Mouse (Mus musculus) thymus, postnatal 4 days (tissue): ENCODE measurements around the gene Fermt2.
"Not testable (repeated sequence)": the region's sequence is repeated elsewhere in the genome, so short reads cannot be mapped to it uniquely, and the experiment has no call there.

Experiments
- DNase-seq: peaks from one replicate; pipeline ENCODE4 v3.0.0; 2021

Fermt2 gene

DNA sequence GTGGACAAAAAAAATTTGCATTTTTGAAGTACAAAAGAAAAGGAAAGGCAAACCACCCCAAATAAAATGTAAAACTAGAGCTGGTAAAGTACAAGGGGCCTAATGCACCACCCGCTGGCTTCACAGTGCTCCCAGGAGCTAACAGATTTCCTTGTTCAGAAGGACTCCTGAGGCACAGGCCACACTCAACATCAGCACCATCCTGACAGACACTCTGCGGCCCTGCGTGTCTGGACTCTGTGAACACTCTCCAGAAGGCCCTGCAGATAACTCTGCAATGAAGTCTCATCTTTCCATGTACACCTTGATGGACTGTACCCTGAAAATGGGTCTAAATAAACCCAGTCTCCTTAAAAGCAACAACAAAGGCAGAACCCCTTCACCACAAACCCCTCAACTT is 22.5 kb downstream of the Fermt2 start:
- no peak for DNase-seq

DNA sequence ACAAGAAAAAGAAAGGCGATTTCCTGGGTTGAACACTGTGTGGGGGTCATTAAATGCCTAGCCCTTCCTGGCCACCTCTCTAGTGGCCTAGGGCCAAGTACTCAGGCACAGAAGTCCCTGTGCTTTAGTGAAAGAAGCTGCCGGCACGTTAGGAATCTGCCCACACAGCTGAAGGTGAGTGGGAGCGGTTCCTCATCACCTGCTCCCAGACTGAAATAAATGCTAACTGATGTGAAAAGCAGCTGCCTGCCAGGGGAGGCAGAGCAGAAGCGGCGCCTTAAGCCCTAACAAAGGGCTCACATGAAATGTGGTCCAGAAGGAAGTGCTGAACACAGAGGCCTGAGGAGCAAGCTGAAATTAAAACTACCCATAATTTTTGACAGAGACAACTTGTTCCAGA is 22.9 kb downstream of the Fermt2 start:
- no peak for DNase-seq

DNA sequence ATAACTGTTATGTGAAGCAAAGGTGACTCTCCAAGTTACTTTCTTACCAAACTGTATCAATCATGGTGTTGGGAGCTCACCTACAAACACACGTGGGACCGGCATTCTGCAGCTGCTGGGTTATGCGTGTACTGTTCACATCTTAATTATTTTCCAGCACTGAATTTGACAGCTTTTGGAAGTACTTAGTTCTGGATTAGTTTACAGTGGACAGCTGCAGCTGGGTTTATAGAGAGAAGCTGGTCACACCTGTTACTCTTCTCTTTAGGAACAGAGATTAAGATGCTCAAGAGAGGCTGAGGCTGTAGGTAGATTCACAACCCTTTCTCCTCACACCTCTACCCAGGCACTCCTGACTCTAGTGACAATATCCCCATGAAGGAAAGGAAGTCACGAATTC is 23.8 kb downstream of the Fermt2 start:
- no peak for DNase-seq

DNA sequence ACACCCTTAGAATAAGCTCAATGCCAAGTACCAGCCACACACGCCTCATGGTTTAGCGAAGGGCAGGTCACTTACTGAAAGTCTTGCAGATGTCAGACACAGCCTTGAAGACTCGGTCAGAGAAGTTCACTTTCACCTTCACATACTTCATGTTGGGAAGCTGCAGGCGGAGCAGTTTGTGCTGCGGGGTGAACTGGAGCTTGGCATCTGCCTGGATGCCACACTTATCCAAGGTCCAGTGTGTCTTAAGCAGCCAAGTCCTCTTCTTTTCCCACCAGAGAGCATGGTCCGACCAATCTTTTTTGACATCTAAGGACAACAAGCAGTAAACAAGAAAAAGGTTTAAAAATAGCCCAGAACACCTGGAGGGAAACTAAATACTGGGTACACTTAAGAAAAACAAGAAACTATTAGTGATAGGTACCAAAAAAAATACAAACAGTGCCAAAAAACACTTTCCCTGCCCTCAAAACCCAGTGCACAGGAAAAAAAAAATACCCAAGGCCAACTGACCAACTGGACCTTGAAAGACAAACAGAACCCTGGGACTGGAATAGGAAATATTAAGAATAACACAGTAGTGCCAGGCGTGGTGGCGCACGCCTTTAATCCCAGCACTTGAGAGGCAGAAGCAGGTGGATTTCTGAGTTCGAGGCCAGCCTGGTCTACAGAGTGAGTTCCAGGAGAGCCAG is 25.4 kb downstream of the Fermt2 start:
- DNase-seq: no peak

DNA sequence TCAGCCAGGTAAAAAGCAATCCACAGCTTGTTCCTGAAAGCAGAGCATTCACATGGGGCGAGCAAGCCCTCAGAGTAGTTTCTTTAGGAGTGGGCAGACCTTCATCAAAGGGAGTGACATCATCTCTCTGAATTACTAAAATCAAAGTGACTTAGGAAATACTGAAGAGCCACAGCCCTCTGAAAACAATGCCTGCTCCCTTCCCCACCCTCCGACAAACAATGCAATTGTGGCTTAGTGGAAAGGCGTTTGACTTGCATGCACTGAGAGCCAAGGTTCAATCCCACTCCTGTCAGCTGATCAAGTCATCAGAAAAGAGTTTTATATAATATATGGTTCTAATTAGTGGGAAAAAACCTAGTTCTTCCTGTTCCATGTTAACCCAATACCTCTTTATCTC is 26.0 kb downstream of the Fermt2 start:
- no peak for DNase-seq

DNA sequence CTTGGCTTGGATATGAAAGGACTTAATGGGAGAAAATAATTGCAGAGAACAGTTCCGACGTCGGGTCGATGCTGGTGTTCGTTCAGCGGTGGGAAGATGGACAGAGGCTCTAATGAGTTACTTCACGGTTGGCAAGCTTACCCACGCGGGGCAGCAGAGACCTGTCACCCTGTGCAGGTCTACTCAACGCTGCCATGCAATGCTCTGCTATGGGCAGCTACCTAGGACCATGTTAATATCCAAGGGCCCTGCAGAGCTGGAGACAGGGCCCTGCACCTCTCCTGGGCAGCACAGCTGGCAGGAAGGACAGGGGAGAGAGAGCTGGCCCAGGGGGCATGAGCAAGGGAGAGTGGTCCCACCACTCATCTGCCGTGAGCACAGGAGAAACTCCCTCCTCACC is 29.9 kb downstream of the Fermt2 start:
- DNase-seq: no peak

DNA sequence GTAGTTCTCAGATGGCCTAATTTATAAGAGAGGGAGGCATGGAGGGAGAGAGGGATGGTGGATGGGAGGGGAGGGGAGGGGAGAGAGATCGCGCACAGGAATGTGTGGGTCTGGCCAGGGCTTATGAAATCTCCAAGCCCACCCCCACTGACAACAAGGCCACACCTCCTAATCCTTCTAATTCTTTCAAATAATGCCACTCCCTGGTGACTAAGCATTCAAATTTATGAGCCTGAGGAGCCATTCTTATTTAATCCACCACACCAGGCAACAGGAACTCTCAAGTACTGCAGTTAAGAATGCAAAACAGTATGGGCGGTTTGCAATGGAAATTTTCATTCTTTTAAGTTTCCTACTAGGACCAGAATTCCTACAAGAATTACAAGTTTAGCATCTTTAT is 32.8 kb downstream of the Fermt2 start:
- DNase-seq: no peak

DNA sequence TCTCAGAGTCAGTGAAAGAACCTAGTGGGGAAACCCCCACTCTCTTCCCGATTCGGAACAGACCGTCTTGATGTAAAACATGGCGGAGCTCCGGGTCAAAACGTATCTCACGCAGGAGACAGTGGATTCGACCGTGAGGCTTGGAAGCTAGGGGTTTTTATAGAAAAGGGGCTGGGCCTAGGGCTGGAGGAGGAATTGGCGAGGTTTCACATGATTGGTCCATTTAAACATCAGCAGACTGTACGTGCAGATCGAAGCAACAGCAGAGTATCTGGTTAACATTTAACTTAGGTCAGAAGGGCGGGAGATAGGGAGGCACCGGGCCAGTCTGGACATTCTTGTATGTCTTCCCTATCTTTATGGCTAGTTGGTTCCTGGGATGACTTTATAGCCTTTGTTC is 34.1 kb downstream of the Fermt2 start:
- DNase-seq: not testable (repeated sequence)

DNA sequence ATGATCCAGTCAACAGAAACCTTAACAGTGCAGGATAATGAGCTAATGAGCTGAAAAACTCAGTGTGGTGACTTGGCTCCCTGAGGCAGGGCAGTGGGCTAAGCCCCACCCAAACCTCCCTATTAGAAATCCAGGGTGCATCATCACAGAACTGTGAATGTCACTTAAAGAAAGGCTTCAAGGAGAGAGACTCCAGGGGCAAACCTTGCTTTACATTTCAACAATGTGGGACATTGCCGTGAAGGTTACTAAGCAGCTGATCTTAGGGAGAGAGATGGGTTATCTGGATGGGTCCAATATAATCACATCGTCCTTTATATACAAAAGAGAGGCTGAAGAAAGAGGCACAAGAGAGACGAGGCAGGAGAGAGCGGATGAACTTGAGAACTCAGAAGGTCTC is 36.0 kb downstream of the Fermt2 start:
- DNase-seq: no peak

DNA sequence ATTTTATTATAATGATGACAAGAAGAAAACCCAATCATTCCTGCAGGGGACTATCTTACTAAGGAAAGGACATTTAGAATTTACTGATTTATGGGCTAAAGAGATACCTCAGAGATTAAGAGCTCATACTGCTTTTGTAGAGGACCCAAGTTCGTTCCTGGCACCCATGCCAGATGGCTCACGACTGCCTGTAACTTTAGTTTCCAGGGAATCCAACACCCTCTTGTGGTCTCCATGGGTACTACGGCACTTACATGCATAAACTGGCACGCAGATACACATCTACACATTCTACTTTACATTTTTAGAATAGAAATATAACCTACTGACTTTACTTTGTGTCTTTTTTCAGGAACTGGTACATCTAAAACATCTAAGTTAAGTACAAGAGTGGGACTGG is 37.2 kb downstream of the Fermt2 start:
- no peak for DNase-seq

DNA sequence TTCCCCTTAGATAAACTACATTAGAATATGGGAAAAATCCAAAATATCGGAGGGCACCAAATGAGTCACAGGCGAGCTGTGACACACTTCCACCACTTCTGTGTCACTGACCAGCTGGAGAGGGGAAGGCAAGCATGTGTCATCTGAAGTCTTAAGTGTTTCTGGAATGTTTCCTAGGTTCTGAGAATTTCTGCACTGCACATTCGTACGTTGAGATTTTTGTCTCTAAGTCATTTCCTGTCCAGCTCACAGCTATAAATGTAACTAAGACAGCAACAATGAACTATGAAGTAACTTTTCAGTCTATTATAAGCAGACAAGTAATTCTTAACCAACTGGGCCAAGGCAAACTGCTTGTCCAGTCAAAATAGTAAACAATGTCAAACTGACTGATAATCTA is 37.9 kb downstream of the Fermt2 start:
- no peak for DNase-seq

DNA sequence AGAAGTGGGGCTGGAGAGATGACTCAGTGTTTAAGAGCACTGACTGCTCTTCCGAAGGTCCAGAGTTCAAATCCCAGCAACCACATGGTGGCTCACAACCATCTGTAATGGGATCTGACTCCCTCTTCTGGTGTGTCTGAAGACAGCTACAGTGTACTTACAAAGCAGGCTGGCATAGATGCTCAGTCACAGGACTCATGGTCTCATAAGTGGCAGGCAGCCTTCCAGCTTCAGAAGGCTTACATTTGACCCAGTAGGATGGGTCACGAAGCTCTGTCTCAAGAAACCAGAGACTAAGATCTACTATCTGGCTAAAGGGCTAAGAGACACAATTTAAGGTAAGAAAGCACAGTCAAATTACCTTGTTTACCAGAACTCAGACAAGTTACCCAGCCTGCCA is 42.7 kb downstream of the Fermt2 start:
- DNase-seq: not testable (repeated sequence)

DNA sequence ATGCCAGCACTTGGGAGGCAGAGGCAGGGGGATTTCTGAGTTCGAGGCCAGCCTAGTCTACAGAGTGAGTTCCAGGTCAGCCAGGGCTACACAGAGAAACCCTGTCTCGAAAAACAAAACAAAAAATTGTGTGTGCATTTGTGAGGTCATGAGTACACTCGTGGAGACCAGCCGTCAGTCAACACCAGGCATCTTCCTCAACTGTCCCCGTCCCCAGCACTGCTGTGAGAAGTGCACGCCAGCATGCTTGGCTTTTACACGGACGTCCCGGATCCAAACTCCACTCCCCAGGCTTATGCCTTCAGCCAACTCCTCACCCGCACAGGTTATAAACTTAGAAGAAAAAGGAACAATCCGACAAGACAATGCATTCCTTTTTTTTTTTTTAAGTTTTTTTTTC is 46.6 kb downstream of the Fermt2 start:
- not testable (repeated sequence) for DNase-seq

DNA sequence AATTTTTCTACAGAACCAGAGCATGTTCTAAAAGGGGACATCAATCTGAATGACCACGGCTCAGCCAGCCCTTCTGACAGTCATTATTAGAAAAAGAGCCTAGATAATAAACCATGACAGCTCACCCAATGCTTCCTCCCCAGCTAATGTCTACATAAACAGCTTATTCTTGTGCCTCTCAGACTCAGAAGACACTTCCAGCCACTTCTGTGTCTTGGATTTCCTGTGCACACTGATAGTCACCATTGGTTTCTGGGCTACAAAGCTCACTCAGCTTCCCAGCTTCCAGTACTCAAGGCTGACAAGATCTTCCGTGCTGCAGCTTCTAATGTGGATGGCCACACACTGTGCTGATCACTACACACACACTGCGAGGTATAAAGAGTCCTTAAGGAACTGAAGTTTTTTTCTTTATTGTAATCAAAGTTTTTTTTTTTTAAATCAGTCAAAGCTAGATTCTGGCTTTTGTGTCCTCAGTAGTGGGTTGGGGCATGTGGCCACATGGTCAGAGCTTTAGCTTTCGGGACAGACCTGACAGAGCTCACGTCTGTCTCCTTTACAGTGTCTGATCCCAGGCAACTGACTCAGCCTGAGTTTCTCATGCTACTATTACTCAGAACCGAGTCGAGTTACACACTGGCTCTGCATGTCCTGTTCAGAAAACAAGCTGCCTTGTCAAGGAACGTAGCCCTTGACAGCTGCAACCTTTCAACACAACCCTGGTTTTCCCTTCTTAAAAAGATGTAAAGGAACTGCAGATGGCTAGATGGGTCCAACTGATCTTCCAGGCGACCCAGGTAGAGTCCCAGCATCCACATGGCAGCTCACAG is 50.7 kb downstream of the Fermt2 start:
- DNase-seq: no peak

DNA sequence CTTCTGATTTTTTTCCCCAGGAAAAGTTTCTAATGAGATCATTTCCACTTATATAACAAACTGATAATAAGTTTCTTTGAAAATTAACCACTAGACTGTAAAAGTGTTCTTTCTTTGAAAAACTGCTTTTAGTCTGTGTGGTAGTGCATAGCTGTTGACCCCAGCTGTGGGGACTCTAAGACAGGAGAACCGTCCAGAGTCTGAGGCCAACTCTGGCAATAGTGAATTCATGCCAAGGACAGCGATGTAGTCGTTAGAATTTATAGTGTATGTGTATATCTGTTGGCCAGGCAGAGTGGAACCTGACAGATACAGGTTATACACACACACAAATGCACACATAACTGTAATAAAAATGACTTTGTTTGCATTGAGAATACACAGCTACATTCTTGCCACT is 51.4 kb downstream of the Fermt2 start:
- no peak for DNase-seq

DNA sequence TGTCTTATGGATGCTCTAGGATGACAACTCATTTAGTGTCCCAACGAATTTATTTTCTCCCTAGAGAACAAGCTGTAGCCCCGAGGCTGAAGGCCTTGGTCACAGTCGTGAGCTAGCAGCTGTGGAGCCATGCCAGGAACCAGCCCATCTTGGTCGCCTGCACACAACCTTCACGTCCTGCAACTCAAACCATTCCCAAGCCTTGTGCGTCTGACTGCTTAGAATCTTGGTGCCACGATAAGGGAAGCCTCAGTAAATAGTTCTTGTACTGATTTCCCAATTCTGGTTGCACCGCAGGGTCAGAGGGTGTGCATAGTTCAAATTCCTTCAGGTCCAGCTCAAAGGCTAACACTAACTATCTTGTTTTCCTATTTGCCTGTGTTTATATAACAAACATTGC is 52.3 kb downstream of the Fermt2 start:
- no peak for DNase-seq

DNA sequence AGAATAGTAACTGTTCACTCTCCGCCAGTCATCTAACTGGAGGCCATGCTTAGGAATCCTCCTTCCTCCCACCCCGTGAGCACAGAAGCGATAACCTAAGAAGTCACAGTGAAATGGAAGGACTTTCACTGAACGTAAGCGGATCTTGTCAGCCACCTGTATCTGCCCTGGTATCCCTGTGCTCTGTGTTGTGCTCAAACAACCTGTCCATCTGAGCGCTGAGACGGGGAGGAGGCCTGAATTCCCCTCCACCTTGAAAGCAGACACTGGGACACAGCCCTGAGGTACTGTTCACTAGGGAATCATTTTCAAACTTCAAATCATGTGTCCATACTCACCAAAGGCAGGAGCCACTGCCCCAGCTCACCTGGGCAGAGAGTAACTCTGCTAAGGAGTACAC is 52.9 kb downstream of the Fermt2 start:
- DNase-seq: no peak

DNA sequence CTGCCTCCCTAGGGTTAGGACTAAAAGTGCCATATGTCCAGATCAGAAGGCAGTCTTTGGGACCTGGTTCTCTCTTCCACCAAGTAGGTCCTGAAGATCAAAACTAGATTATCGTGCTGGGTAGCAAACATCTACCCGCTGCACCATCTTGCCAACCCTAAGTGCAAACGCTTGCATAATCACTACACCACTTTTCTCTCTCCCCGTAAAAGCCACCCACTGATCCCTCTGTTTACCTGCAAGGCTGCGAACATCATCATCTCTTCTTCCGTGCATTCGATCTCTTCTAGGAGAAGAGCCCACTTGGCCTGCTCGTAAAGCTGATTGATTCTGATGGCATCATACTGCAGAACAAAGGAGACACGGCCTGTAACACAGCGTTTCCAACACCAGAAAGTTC is 57.4 kb downstream of the Fermt2 start:
- no peak for DNase-seq

DNA sequence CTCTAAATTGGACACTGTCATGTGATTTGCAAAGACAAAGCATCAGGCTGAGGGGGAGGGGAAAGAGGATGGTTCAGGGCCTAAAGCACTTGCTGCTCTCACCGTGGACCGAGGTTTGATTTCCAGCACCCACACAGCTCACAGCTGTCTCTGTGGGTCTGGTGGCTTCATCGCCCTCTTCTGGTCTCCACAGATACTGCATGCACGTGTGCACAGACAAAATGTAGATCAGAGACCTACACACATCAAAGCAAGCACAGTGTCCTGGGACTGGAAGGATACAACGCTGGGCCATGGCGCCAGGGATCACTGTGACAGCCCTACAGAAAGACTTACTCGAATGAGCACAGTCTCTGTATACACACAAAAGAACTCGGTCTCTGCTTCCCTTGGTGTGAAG is 60.5 kb downstream of the Fermt2 start:
- peak; percentile 15 for DNase-seq

DNA sequence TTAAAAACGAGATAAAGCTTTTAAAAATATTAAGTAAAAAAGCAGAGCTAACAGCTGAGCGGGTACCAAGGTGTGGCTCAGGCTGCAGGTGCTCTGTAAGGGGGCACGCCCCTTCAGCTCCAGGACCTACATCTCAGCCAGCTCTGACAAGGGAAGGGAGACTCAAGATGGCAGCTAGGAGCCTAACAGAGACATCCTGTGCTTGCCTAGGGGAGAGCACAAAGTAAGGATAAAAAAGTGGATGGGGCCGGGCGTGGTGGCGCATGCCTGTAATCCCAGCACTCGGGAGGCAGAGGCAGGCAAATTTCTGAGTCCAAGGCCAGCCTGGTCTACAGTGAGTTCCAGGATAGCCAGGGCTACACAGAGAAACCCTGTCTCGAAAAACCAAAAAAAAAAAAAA is 63.5 kb downstream of the Fermt2 start:
- DNase-seq: not testable (repeated sequence)

DNA sequence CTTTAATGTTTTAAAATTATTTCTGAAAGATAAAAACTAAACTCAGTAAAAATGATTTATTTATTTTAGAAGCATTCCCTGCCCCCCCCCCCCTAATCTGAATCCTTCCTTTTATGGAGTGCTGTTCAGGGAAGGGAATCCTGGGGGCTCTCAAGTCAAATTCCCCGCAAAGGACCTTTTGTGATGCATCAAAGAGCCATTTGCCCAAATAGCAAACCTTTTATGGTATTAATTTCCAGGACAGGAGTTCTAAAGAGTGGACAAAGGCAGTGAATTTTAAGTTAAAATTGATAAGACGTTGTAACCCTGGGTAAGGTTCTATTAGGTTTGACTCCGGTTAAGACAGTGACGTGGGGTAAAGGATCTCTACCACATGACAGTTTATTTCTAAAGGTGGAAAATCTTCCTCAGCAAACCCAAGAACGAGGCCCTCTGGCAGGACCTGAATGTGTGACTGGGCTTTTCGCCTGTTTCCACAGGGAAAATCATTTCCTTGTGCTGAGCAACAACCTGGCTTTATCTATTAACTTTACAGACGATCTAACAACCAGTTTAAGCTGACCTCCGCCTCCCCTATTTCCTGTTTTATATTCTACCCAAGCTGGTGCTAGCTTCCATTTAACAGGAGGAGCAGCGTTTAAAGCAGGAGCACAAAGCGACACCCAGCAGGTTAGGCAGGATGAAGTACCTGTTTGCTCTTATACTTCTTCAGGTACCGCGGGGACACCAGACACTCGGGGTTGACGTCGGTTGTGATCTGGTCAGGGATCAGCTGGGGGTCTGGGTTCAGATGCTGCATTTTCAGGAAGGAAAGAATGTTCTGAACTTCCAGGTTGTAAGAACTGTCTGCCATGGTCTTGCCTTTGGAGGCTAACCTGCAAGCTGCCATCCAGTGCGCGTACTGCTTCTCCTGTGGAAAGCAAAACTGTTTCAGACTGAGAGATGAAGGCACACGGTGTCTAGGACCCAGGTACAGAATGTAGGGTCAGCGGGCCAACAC is 65.6 kb downstream of the Fermt2 start:
- no peak for DNase-seq

DNA sequence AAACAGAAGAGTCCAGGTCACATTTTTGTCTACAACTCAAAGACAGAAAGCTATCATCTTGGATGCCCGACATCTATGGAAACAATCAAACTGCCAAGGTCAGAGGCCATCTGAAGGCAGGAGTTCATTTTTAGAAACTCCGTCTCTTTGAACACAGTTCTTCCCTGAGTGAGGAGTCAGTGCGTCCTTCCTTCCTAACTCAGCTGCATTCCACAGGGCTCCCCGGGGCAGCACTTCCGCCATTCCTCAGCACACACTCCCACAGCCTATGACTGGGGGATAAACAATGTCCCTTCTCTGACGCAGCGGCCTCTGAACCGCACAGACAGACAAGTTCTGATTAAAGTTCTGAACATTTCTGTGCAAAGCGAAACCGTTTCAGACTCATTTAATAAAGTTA is 66.3 kb downstream of the Fermt2 start:
- no peak for DNase-seq

DNA sequence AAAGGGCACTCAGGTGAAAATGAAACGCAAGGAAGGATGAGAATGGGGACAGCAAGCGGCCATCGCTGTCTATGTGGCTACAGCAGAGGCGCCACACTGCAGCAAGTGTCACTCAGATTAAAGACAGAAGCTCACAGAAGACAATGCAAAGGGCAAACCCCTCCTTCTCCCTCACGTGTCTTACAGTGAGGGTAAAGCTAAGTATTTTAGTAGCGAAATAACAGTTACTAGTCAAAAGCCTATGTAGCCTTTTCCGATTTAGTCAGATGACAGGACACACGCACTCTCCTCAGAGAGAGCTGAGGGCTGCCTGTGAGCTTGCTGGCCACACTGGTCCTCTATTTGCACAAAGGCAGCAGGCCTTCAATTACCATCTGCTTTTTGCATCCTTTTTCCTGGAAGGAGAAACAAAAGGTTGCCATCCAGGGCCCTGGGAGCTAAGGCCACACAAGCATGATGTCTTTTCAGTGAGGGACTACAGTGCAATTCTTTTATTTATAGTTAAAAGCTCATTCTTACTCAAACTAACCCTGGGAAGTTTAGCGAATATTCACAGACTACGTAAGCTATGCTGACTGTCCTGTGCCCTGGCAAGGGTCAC is 66.9 kb downstream of the Fermt2 start:
- no peak for DNase-seq
